Mouse (Mus musculus) kidney, adult 2 months (tissue): Measurements from ENCODE around the gene Gpc6.

Experiments used
- CTCF ChIP-seq: fragments of 200-500 bp; conservative IDR thresholded peaks from 2 replicates; pipeline ENCODE4 v1.5.1; 2011; ENCODE audit warnings: low read depth, mild to moderate bottlenecking, control low read depth, low read length, moderate library complexity, mixed read lengths; ENCODE audit not compliant: insufficient read depth, insufficient read length
- POLR2A ChIP-seq: fragments of 200-500 bp; IDR thresholded peaks from one replicate; pipeline ENCODE4 v1.6.1; 2011; ENCODE audit warnings: low read depth, low read length, control low read depth

GRCm38 (mm10) chr14:117397165-117397564 is 472.1 kb downstream of the Gpc6 start:
- TF ChIP-seq POLR2A: no peak
- no peak for TF ChIP-seq CTCF
